Mouse (Mus musculus) liver, postnatal 0 days (tissue): ENCODE results near the gene Plpp2. TPM values are rescaled to one million over a fixed set of nuclear protein-coding genes. Genes with fewer than 3 reads are reported as not detected.
A peak's percentile ranks its signal among the peaks of the same experiment; 100 is the strongest.

Experiments used
- ATAC-seq: fragments of 200-750 bp; cut with Nextera tagmentation; 2 replicates; pipeline ENCODE4 v1.8.0; 2017; ENCODE audit warnings: mild to moderate bottlenecking, moderate library complexity
- DNase-seq: peaks from one replicate; pipeline ENCODE4 v3.0.0-alpha.2; 2016
- H3K27ac ChIP-seq: fragments of 300-500 bp; sonication (generic); 2 replicates; pipeline ENCODE4 v1.5.1; 2014; ENCODE audit warnings: antibody characterized with exemption, moderate library complexity, mild to moderate bottlenecking, low read depth
- H3K27me3 ChIP-seq: fragments of 300-500 bp; sonication (generic); 2 replicates; pipeline ENCODE4 v1.6.1; 2014; ENCODE audit warnings: low read length, control low read depth, mixed read lengths; ENCODE audit not compliant: insufficient read depth
- H3K36me3 ChIP-seq: fragments of 300-500 bp; sonication (generic); replicated peaks from 2 replicates; pipeline ENCODE4 v1.6.1; 2014; ENCODE audit warnings: mild to moderate bottlenecking, control low read depth, low read length, moderate library complexity, mixed read lengths; ENCODE audit not compliant: insufficient read depth
- H3K4me1 ChIP-seq: fragments of 300-500 bp; sonication (generic); 2 replicates; pipeline ENCODE4 v1.6.1; 2014; ENCODE audit warnings: antibody characterized with exemption, mild to moderate bottlenecking, control low read depth; ENCODE audit not compliant: insufficient read depth
- H3K4me2 ChIP-seq: fragments of 300-500 bp; sonication (generic); 2 replicates; pipeline ENCODE4 v1.6.1; 2014; ENCODE audit warnings: low read depth, mild to moderate bottlenecking, low read length, moderate library complexity, mixed read lengths
- H3K4me3 ChIP-seq: fragments of 300-500 bp; sonication (generic); 2 replicates; pipeline ENCODE4 v1.5.1; 2014; ENCODE audit warnings: low read depth, low read length
- H3K9ac ChIP-seq: fragments of 300-500 bp; sonication (generic); replicated peaks from 2 replicates; pipeline ENCODE4 v1.6.1; 2014; ENCODE audit warnings: mild to moderate bottlenecking, moderate library complexity
- H3K9me3 ChIP-seq: fragments of 300-500 bp; sonication (generic); 2 replicates; pipeline ENCODE4 v1.6.1; 2016; ENCODE audit warnings: mild to moderate bottlenecking, control low read depth, low read length, mixed read lengths
- CTCF ChIP-seq: sonication (generic); IDR thresholded peaks from 2 replicates; pipeline ENCODE4 v1.5.1; 2016; ENCODE audit warnings: antibody characterized with exemption, low read depth
- EP300 ChIP-seq: IDR thresholded peaks from 2 replicates; pipeline ENCODE4 v1.6.1; 2016; ENCODE audit warnings: antibody characterized with exemption, low read depth, mild to moderate bottlenecking
- WGBS: fragments of 180-500 bp; shearing (Covaris S2); extraction: QIAGEN DNeasy Blood & Tissue Kit; methylation state at CpG from one replicate; pipeline ENCODE4 v1.1.7; 2014; ENCODE audit not compliant: insufficient replicate concordance; 5-methylcytosine and 5-hydroxymethylcytosine counted together
- polyA plus RNA-seq: library from polyadenylated mRNA; unstranded; fragments of >200 nt; fragmentation: Nextera tagmentation; extraction: Ambion mirVana; gene quantifications from 2 replicates; pipeline ENCODE4 v1.2.1, GENCODE M21; 2015

The Plpp2 gene
- polyA plus RNA-seq, 1 experiment from 2014 or later = 32.7 TPM

DNA sequence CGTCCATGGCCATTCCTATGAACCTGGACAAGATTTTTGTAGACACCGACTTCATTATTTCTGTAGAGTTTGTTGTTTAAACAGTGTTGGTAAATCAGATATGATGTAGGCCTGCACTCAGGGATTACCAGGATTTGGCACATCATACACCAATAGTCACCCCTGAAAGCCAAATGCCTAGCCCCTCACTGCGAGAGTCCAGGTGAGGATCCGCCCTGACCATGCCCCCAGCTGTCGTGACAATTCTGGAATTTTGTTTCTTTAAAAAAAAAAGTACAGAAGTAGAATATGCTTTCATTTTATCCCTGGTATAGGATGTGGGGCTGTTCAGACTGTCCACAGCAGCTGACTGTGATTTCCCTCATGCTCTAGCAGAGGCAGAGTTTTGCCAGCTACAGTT lies 36.3 kb upstream of the Plpp2 start:
- no peak overlapping the region for H3K27ac ChIP-seq
- H3K4me3 ChIP-seq = no peak overlapping the region
- H3K9ac ChIP-seq = no peak overlapping the region
- ATAC-seq = no peak
- no peaks in the 10 kb centered on the region for H3K36me3 ChIP-seq
- H3K4me2 ChIP-seq = no peak overlapping the region
- WGBS = 76% methylated on average over 5 of the region's 5 CpGs
- peak; percentile 6 for DNase-seq
- H3K4me1 ChIP-seq = no peaks in the 10 kb centered on the region
- no peak for TF ChIP-seq CTCF
- no peak for TF ChIP-seq EP300
- no peaks in the 10 kb centered on the region for H3K9me3 ChIP-seq
- no peaks in the 10 kb centered on the region for H3K27me3 ChIP-seq

DNA sequence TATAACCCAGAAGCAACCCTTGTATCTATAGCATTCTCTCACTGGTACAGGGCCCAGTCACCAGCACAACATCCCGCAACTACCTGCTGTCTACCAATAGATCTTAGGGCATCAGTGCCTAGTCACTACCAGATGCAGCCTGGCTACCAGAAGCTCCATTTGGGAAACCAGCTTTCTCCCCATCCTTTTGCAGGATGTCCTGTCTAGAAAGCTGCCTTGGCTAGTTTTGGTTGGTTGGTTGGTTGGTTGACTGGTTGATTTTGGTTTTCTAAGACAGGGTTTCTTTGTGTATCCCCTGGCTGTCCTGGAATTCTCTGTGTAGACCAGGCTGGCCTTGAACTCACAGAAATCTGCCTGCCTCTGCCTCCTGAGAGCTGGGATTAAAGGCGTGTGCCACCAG lies 26.1 kb upstream of the Plpp2 start:
- no peak overlapping the region for H3K27ac ChIP-seq
- H3K4me3 ChIP-seq = no peak overlapping the region
- no peaks in the 10 kb centered on the region for H3K27me3 ChIP-seq
- no peaks in the 10 kb centered on the region for H3K36me3 ChIP-seq
- H3K4me1 ChIP-seq = peaks cover 3% of the 10 kb centered on the region; the same call in 1 of the 2 replicates
- H3K4me2 ChIP-seq = no peak overlapping the region
- H3K9ac ChIP-seq = no peak overlapping the region
- no peak for TF ChIP-seq CTCF
- TF ChIP-seq EP300 = no peak
- DNase-seq (peak; percentile 2), ATAC-seq (no peak)
- WGBS = 82% methylated on average over 2 of the region's 2 CpGs
- H3K9me3 ChIP-seq = no peaks in the 10 kb centered on the region

DNA sequence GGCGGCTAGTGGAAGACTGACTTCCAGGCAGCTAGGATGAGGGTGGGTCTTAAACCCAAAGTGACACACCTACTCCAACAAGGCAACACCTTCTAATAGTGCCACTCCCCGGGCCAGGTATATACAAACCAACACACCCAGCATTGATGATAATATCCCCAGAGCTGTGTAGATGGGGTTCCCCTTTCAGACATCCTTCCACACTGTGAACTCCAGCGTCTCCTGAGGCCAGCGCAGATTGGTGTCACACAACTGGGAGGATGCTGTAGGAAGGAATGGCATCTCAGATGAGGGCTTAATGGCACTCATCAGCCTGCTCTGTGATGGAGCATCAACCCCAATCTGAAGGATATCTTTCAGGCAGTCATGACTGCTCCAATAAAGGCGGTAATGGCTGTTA lies 23.9 kb upstream of the Plpp2 start:
- Histone ChIP-seq H3K4me3 (no peak overlapping the region), H3K36me3 (no peaks in the 10 kb centered on the region), H3K4me1 (peaks cover 18% of the 10 kb centered on the region), H3K27ac (no peak overlapping the region), H3K9me3 (no peaks in the 10 kb centered on the region), H3K9ac (no peak overlapping the region), H3K4me2 (no peak overlapping the region), H3K27me3 (no peaks in the 10 kb centered on the region)
- 89% methylated on average over 5 of the region's 5 CpGs for WGBS
- TF ChIP-seq CTCF = no peak
- no peak for TF ChIP-seq EP300
- peak; percentile 7 for DNase-seq
- no peak for ATAC-seq

DNA sequence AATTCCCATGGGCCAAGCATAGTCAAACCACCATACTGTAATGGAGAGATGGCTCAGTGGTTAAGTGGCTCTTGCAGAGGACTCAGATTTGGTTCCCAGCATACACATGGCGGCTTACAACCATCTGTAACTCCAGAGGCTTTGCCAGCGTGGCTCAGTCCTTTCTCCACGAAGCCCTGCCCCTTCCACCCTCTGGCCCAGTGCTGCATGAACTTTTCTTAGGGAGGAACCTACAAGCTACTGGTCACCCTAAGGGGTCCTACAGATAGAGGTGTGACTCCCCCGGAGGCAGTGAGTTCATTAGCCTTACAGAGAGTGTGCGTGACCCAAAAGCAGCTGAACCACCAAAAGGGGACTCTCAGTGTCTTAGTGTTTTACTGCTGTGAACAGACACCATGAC lies 23.4 kb upstream of the Plpp2 start:
- Histone ChIP-seq H3K27ac (no peak overlapping the region), H3K36me3 (no peaks in the 10 kb centered on the region), H3K9me3 (no peaks in the 10 kb centered on the region), H3K4me1 (peaks cover 18% of the 10 kb centered on the region), H3K27me3 (no peaks in the 10 kb centered on the region), H3K9ac (no peak overlapping the region), H3K4me3 (no peak overlapping the region), H3K4me2 (no peak overlapping the region)
- ATAC-seq (no peak), DNase-seq (peak; percentile 4)
- TF ChIP-seq EP300 = no peak
- no peak for TF ChIP-seq CTCF
- WGBS = 80% methylated on average over 5 of the region's 5 CpGs

DNA sequence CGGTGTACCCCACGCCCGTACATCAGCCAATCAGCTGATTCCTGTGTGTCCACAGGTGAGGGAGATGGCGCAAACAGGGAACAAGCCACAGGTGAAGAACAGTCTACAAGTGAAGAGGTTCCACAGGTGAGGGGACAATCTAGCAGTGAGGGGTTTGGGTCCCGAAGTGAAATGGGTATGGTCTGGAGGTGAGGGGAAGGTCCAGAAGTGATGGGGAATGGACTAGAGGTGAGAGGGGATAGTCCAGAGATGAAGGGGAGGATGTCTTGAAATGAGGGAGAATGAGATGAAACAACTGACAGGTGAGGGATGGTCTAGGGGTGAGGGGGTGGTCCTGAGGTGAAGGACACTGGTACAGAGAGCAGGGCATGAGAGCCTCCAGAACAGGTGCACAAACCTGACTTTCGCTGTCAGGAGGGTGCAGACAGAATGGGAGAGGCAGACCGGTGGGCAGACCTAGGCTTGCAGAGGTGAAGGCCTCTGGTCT lies 21.7 kb upstream of the Plpp2 start:
- ATAC-seq = no peak
- peak overlapping the region; percentile 81 for H3K9ac ChIP-seq
- H3K4me2 ChIP-seq = peak overlapping the region; percentile 85
- DNase-seq = peak; percentile 12
- no peaks in the 10 kb centered on the region for H3K9me3 ChIP-seq
- H3K27ac ChIP-seq = no peak overlapping the region
- peak overlapping the region; percentile 73 for H3K4me3 ChIP-seq
- WGBS = 28% methylated on average over 7 of the region's 7 CpGs
- peaks cover 18% of the 10 kb centered on the region for H3K4me1 ChIP-seq
- H3K36me3 ChIP-seq = no peaks in the 10 kb centered on the region
- TF ChIP-seq EP300 (no peak), CTCF (no peak)
- no peaks in the 10 kb centered on the region for H3K27me3 ChIP-seq

DNA sequence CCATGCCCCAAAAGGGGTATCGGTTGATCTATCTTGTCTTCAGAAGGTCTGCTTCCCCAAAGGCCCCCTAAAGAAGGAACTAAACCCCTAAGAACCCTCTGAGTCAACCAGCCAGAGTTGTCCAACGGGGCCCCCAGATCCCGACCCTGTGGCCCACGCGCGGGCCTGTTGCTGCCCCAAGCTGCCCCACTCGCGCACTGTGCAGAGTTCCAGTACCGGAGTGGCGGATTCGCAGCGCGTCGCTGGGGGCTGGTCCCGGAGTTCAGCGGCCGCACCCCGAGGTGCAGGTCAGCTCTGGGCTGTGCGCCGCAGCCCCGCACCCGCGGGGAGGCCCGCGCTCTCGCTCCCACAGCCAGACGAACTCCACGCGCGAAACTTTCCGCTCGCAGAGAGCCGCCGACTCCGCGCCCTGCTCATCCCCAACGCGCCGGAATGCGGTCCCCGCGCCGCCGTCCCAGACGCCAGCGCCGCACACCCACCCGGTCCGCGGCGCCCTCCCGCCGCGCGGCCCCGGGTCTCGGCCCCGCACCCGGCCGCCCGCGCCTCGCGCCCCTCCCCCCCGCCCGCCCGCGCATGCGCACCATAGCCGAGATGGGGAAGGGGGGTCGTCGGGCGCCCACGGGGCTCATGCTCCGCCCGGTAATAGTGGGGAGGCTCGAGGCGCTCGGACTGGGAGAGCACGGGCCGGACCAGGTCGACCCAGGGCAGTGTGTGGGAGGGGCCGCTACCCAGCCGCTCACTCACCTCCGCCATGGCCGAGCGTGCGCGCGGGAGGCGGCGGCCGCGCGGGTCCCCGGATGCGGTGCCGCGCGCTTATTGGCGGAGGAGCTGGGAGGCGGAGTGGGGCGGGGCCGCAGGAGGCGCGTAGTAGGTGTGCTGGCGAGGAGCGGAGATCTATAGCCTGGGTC lies 21.0 kb upstream of the Plpp2 start, which contains the start of gene Mier2:
TSS of gene Mier2 (minus strand) at position 870 of the 908 bp plus-strand sequence.
- H3K4me2 ChIP-seq = peak within 1 kb of the TSS; percentile 85
- H3K4me1 ChIP-seq = peaks cover 18% of the 10 kb centered on the region
- H3K9ac ChIP-seq = peak within 1 kb of the TSS; percentile 81
- no peaks in the 10 kb centered on the region for H3K9me3 ChIP-seq
- H3K36me3 ChIP-seq = peaks cover 3% of the 10 kb centered on the region
- peak within 1 kb of the TSS; percentile 73 for H3K4me3 ChIP-seq
- WGBS = under 1% methylated on average over 81 of the region's 108 CpGs
- H3K27ac ChIP-seq = peak within 1 kb of the TSS; percentile 55; the same call in 1 of the 2 replicates
- DNase-seq (peak; percentile 80), ATAC-seq (peak; percentile 86)
- no peaks in the 10 kb centered on the region for H3K27me3 ChIP-seq
- no peak for TF ChIP-seq CTCF
- TF ChIP-seq EP300 = no peak
